Comparison of ENCODE assay signal across 1 mouse cellular context in the genomic region with DNA sequence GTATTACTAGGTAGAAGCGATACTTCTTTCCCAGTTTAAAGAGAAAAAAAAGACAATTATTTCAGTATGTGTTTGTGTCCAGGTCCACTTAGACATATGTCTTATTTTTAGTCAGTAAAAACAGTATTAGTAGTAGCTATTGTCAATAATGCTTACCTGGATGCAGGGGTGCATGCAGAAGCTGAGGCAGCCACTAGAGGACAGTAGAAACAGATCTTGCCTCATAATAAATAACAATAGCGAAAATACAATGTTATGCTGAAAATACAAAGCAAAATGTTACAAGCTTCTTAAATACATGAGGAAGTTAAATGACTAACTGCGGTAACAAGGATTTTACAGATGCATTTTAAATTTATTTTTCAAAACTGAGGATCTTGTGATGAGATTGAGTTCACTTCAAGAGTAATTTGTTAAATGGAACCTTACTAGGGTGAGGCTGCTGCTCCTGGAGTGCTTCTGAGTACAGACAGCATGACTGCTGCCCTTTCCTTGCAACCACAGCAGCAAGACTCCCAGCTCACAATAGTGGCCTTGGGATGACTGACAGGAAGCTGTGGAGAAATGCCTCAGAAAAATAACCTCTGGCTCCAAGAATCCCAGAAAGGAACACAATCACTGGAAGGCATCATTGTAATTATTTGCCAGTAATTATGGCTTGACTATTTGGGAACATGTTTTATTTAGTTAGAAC.
TF ChIP-seq lines count a peak whose summit lies in the region.

No protein-coding gene starts in this region.

TF ChIP-seq in MEL, 35 proteins besides CTCF, POLR2A, EP300 and RAD21 (continued from another document):
- TF ChIP-seq POLR2AphosphoS2 (IDR thresholded peaks at IDR 0.05; ENCODE audit: low read length) (no peak), SMC3 (IDR thresholded peaks at IDR 0.05; ENCODE audit: low read depth, low read length) (peak; percentile 70), CHD1 (IDR thresholded peaks at IDR 0.05; ENCODE audit: low read depth, low read length) (no peak), E2F4 (IDR thresholded peaks at IDR 0.05; ENCODE audit: borderline replicate concordance, low read depth, low read length) (no peak), MAFK (IDR thresholded peaks at IDR 0.05; ENCODE audit: borderline replicate concordance, low read depth, low read length) (no peak), ETS1 (IDR thresholded peaks at IDR 0.05; ENCODE audit: low read depth, low read length) (no peak)
